Mouse (Mus musculus) CD4-positive, CD25-positive, alpha-beta regulatory T cell, adult 4 months (primary cell): ENCODE measurements around the gene Opa3. TPM values are rescaled to one million over a fixed set of nuclear protein-coding genes. Genes with fewer than 3 reads are reported as not detected.

ENCODE experiments used
- ATAC-seq: one replicate; pipeline ENCODE4 v1.8.0; 2017
- polyA plus RNA-seq, 2 experiments: library from polyadenylated mRNA; unstranded; fragments of 100-300 nt; shearing (Covaris generic); gene quantifications; one replicate each; pipeline ENCODE4 v1.2.1; 2017

The Opa3 gene
- polyA plus RNA-seq, result 10 to 100 TPM; 15.2 to 24.0 TPM

DNA sequence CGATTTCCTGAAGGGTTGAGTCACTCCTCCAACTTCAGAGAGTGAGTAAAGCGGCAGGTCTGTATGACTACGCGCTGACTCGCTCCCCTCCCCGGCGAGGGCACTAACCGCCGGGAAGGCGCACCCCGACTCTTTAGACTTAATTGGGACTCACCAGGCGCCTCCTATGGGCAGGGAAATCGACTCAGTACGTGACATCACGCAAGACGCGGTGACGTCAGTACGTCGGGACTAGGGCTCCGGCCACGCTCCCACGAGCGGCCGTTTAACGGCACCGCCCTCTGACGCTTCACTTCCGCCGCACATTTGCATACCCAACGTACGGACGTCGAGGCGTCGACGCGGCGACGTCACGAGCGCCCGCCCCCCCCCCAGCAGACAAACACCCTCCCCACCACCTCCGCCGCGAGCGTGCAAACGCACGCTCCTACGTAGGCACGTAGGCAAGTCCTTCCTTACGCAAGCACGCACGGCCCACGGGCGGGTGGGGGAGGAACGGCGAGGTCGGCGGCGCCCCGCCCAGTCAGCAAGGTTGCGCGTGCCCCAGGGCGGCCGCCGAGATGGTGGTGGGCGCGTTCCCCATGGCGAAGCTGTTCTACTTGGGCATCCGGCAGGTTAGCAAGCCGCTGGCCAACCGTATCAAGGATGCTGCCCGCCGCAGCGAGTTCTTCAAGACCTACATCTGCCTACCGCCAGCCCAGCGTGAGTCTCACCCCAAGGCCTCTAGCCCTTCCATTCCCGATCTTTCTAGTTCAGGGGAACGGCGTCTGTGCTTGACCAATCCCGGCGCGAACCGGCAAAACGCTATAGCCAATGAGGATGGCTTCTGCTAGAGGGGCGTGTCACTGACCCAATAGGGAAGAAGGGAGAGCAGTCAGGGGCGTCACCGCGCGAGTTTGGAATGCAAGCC is at the start of gene Opa3:
Gene Opa3, plus strand, starts transcription at position 452 of the 910 bp plus-strand sequence.
- peak; percentile 82 for ATAC-seq

- peak; percentile 55 for ATAC-seq
Measured at GRCm38 (mm10) chr7:19178443-19179092, 49.6 kb upstream of the Opa3 start.

DNA sequence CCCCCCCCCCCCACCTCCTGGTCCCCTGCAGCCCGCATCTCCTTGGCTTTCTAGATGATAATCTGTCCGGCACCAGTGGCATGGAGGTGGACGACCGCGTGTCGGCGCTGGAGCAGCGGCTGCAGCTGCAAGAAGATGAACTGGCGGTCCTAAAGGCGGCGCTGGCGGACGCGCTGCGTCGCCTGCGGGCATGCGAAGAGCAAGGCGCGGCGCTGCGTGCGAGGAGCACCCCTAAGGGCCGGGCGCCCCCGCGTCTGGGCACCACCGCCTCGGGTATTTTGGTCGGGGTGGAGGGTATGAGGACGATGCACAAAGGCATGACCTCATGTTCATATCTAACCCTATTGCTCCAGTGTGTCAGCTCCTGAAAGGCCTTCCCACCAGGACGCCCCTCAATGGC is 49.0 kb upstream of the Opa3 start:
- ATAC-seq, result peak; percentile 52

DNA sequence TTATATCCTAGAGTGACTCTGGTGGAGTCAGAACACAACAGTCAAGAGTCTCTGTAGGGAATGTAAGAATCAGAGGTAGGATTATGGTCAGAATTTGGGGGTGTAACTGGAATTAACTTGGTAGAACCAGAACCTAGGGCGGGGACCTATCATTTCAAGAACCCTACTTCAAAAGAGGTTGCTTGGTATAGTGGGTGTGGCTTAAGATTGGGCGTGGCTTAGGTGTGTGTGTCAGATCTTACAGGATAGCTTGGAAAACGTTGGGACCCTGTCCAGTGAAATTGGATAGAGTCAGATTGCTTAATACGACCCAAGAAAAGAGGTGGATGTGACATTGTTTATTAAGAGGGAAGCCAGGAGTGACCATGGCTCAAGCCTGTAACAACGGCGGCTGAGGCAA is 48.2 kb upstream of the Opa3 start:
- no peak for ATAC-seq

DNA sequence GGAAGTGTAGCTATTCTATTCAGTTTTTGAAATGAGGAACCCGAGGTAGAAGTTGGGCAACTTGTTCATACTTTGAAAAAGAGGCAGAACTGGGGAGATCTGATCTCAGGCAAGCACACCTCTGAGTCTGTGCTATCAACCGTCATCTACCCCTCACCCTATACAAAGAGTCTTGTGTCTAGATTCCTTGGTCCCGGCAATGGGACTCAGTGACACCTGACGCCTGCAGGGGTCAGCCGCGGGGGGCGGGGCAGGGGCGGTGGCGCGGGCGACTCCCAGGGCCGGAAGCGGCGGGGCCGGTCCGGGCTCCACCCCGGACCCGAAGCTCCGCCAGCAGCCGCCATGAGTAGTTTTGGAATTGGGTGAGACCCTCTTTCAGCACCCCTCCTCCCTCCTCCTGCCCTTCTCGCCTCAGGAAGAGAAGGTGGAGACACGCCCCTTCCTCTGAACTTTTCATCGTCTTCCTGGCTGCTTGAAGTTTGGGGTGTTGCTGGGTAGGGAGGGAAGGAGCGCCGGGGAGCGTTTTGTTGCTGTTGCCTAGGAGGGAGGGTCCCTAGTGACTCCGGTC is 47.2 kb upstream of the Opa3 start:
- peak; percentile 40 for ATAC-seq

- ATAC-seq, result no peak
Measured at GRCm38 (mm10) chr7:19184250-19184649, 43.9 kb upstream of the Opa3 start.

DNA sequence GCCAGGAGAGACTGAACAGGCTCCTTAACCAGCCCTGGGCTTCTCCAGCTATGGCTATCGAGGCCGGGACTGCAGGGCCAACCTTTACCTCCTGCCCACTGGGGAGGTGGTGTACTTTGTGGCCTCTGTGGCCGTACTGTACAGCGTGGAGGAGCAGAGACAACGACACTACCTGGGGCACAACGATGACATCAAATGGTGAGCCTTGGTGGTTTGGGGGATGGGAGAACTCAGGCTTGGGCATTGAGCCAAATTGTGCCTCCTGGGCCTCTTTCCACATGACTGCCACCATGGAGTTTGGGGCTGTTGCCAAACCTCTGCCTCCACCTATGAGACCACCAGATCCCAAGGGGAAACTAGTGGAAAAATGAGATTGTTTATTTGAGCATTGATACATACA is 43.4 kb upstream of the Opa3 start:
- ATAC-seq, result no peak

DNA sequence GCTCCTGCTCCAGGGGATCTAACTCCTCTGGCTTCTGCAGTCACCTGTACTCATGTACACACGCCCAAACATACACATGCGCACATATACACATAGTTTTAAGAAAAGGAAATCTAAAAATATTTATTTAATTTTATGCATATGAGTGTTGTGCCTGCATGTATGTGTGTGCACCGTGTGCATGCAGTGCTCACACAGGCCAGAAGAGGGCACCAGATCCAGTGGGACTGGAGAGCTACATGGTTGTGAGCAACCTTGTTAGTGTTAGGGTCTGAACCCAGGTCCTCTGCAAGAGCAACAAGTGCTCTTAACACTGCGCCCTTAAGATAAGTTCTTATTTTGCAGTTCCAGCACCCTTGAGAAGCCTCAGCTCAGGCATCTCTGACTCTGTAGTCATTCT is 33.5 kb upstream of the Opa3 start:
- no peak for ATAC-seq

GRCm38 (mm10) chr7:19196676-19197075 is 31.5 kb upstream of the Opa3 start:
- ATAC-seq, result peak; percentile 41

DNA sequence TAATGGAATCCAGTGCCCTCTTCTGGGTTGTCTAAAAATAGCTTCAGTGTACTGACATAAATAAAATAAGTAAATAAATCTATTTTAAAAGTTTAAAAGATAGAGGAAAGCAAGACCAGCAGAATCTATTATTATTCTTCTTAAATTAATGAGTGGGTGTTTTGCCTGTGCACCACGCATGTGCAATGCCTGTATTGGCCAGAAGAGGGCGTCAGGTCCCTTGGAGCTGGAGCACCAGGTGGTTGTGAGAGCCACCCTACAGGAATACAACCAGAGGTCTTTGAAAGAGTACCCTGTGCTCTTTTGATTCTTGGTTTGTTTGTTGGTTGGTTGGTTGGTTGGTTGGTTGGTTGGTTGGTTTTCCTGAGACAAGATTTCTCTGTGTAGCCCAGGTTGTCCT is 30.1 kb upstream of the Opa3 start:
- no peak for ATAC-seq

DNA sequence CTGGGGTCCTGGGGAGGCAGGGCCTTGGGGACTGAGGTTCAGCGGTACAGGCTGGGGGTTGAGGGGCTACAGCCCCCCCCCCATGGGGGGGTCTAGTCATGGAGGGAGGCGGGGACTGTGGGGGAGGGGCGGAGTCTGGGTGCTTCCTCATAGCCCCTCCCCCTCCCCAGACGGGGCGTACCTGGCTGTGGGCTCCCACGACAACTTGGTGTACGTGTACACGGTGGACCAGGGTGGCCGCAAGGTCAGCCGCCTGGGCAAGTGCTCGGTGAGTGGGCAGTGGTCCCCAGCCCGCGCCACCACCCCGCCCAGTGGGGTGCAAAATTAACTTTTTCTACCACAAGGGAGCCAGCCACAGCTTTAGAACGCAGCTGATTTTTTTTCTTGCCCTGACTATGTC is 26.5 kb upstream of the Opa3 start:
- ATAC-seq, result no peak

DNA sequence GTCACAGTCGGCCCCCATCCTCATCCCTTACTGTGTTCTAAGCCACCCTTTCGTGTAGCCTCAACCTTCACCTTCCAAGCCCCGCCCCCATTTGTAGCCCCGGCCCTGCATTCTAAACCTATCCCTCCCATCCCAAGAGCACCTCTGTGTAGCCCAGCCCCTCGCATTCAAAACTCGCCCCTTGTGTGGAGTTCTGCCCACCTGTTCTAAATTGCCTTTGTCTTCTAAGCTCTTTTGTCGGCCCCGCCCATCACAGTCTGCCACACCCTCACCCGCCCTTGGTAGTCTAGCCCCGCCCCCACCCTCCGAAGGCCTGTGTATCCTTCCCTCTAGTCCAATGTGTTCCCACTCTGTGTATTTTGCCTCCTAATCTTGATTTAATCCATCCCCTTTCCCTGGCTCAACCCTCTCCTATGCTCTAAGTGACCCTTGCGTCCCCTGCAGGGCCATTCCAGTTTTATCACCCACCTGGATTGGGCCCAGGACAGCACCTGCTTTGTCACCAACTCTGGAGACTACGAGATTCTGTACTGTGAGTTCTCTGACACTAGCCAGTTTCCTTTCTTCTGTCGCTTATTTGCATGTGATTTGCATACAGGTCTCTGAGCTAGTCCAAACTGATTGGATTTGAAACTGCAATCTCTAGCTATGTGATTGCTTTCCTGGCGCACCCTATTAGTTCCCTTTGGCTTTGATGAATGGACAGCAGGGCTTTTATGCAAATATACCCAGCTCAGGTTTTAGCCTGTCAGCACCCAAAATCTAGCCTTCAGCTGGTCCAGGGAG is 25.9 kb upstream of the Opa3 start:
- no peak for ATAC-seq

GRCm38 (mm10) chr7:19208201-19208910 is 19.8 kb upstream of the Opa3 start:
- ATAC-seq, result no peak

DNA sequence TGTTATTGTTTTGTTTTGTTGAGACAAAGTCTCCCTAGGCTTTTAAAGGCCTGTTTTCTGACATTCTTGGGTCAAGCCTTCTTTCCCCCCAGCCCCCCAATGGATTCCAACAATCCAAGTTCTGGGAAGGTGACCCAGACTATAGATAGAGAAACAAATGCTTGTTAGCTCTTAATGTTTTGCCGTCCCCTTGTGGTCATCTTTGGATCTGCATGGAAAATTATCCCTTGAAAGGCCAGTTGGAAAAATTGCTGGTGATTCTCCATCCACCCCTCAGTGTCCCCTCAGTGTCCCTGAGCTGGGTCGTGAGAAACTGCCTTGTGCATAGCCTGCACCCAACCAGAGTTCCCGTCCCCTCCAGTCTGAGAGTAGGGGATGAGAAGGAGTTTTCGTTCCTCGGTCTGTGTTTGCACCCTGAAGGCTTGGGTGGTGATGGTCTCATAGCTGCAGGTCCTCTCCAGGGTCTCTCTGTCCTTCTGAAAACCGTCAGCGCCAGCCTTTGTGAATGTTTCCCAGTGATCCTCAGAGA is 19.1 kb upstream of the Opa3 start:
- no peak for ATAC-seq

DNA sequence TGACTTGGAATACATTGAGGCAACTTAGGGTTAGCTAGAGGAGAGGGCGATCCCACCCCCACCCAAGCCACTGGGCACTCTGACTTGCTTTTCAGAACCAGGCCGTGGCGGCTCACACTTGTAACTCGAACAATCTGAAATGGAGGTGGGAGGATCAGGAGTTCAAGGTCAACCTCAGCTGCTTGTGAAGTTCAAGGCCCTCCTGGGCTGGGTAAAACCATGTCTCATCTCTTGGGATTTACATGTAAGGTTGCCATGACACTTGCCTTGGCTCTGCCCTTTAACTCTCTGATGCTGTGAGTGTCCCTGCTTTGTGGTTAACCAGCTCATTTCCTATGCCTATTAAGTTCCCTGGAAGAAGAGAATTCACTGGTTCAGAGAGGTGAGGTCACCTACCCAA is 18.6 kb upstream of the Opa3 start:
- no peak for ATAC-seq

DNA sequence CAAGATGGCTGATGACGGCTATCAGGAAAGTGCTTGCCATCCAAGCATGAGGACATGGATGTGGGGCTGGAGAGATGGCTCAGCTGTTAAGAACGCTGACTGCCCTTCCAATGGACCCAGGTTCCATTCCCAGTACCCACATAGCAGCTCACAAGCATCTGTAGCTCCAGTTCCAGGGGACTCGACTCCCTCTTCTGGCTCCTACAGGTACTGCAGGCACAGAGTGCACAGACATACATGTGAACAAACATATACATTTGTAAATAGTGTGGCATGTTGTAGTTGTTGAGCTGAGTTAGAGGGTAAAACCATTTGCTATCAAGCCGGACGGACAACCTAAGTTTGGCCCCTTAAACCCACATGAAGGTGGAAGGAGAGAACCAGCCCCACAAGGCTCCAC is 18.1 kb upstream of the Opa3 start:
- no peak for ATAC-seq

GRCm38 (mm10) chr7:19211041-19211675 is 17.0 kb upstream of the Opa3 start:
- no peak for ATAC-seq

- no peak for ATAC-seq
Measured at GRCm38 (mm10) chr7:19211996-19212755, 16.0 kb upstream of the Opa3 start, which contains the start of gene Gpr4. Gene Gpr4, plus strand, starts transcription at chr7:19212538.

GRCm38 (mm10) chr7:19213385-19213784 is 14.7 kb upstream of the Opa3 start:
- no peak for ATAC-seq

- no peak for ATAC-seq
Measured at GRCm38 (mm10) chr7:19214369-19214768, 13.8 kb upstream of the Opa3 start.

DNA sequence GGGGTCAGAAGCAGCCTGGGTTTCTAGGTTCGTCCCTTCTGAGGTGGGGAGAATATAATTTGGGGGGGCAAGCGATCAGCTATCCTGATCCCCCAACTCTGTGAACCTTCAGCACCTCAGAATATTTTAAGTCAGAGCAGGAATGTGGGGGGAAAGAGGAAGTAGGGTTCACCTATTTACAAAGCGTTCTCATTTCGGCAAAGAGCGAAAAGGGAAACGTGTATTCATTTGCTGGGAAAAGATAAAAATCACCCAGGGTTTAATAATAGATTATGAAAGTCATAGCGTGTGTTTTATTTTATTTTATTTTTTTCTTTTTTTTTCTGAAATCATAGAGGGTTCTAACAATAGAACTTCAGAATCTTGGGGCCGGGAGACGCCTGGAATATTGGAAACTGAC is 13.2 kb upstream of the Opa3 start:
- no peak for ATAC-seq
